Mouse (Mus musculus): ENCODE results near the gene Ptprm. TPM values are rescaled to one million over a fixed set of nuclear protein-coding genes. Genes with fewer than 3 reads are reported as not detected.

Gene Ptprm
- polyA plus RNA-seq, 1 experiment, result 4.4 TPM

DNA sequence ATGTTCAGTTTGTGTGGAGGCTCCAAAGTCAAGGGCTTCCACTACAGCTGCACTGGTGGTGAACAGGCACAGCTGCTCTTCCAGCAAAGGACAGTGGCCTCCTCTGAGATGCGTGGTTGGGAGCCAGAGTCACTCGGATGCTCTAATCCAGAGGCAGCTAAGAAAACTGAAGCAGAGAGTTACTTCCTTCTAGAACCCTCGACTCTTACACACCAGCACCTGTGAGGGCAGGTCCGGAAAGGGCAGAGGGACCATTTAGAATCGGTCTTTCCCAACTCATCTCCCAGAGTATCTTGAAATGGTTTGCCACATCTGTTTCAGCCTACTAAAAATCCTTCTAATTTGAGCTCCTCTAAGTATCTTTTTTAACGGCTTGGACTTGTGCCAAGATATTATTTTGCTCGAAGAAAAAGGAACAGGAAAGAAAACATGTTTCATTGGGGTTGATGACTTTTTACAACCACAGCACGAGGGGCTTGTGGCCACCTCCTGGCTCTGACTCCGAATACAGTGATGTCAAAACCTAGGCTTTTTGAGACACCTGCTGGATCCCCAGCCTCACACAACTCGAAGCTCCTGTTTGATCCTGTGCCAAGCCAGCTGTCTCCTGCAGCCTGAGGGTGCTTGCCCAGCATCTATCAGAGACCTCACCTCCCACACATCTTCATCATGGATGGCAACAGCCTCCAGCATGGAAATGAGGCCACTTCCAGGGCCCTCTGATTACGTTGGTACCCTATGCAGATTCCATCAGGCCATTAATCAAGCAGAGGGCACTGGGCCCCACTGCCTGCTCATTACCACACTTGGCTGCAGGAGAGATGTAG, 652.7 kb downstream of the Ptprm start:
- WGBS, result 7% methylated on average over 11 of the region's 11 CpGs
- DNase-seq, result no peak
- Histone ChIP-seq H3K27me3 (ENCODE audit: control insufficient read depth, insufficient read depth, low read length) (no peaks in the 10 kb centered on the region), H3K4me1 (replicated peaks; ENCODE audit: control insufficient read depth, insufficient read depth, low read length) (0 out of 2 replicates have a peak, but pooled peaks cover 3% of the 10 kb centered on the region), H3K4me3 (ENCODE audit: control insufficient read depth, insufficient read depth, low read length) (no peak overlapping the region), H3K27ac (ENCODE audit: control insufficient read depth, insufficient read depth, low read length) (no peak overlapping the region), H3K36me3 (ENCODE audit: control insufficient read depth, insufficient read depth, low read length) (no peaks in the 10 kb centered on the region)
- TF ChIP-seq CTCF (IDR thresholded peaks at IDR 0.05; ENCODE audit: borderline replicate concordance, control insufficient read depth, extremely low read depth, insufficient read depth, low read length, poor library complexity) (no peak), POLR2A (IDR thresholded peaks at IDR 0.05; ENCODE audit: control insufficient read depth, extremely low read depth, insufficient read depth, low read length, poor library complexity) (no peak)

GRCm38 (mm10) chr17:66699896-66700295, 654.4 kb downstream of the Ptprm start:
- DNase-seq, result no peak
- Histone ChIP-seq H3K4me3 (ENCODE audit: control insufficient read depth, insufficient read depth, low read length) (no peak overlapping the region), H3K27me3 (ENCODE audit: control insufficient read depth, insufficient read depth, low read length) (no peaks in the 10 kb centered on the region), H3K4me1 (replicated peaks; ENCODE audit: control insufficient read depth, insufficient read depth, low read length) (0 out of 2 replicates have a peak, but pooled peaks cover 3% of the 10 kb centered on the region), H3K27ac (ENCODE audit: control insufficient read depth, insufficient read depth, low read length) (no peak overlapping the region), H3K36me3 (ENCODE audit: control insufficient read depth, insufficient read depth, low read length) (no peaks in the 10 kb centered on the region)
- TF ChIP-seq POLR2A (IDR thresholded peaks at IDR 0.05; ENCODE audit: control insufficient read depth, extremely low read depth, insufficient read depth, low read length, poor library complexity) (no peak), CTCF (IDR thresholded peaks at IDR 0.05; ENCODE audit: borderline replicate concordance, control insufficient read depth, extremely low read depth, insufficient read depth, low read length, poor library complexity) (no peak)
- WGBS, result 89% methylated on average over 5 of the region's 5 CpGs

- DNase-seq, result no peak
- Histone ChIP-seq H3K27ac (ENCODE audit: control insufficient read depth, insufficient read depth, low read length) (no peak overlapping the region), H3K4me1 (replicated peaks; ENCODE audit: control insufficient read depth, insufficient read depth, low read length) (0 out of 2 replicates have a peak, but pooled peaks cover 3% of the 10 kb centered on the region), H3K36me3 (ENCODE audit: control insufficient read depth, insufficient read depth, low read length) (no peaks in the 10 kb centered on the region), H3K4me3 (ENCODE audit: control insufficient read depth, insufficient read depth, low read length) (no peak overlapping the region), H3K27me3 (ENCODE audit: control insufficient read depth, insufficient read depth, low read length) (no peaks in the 10 kb centered on the region)
- no peak for TF ChIP-seq POLR2A (IDR thresholded peaks at IDR 0.05; ENCODE audit: control insufficient read depth, extremely low read depth, insufficient read depth, low read length, poor library complexity)
- TF ChIP-seq CTCF (IDR thresholded peaks at IDR 0.05; ENCODE audit: borderline replicate concordance, control insufficient read depth, extremely low read depth, insufficient read depth, low read length, poor library complexity), result no peak
- WGBS, result 98% methylated on average over 12 of the region's 12 CpGs
Measured at GRCm38 (mm10) chr17:66697650-66698049, 656.6 kb downstream of the Ptprm start.

DNA sequence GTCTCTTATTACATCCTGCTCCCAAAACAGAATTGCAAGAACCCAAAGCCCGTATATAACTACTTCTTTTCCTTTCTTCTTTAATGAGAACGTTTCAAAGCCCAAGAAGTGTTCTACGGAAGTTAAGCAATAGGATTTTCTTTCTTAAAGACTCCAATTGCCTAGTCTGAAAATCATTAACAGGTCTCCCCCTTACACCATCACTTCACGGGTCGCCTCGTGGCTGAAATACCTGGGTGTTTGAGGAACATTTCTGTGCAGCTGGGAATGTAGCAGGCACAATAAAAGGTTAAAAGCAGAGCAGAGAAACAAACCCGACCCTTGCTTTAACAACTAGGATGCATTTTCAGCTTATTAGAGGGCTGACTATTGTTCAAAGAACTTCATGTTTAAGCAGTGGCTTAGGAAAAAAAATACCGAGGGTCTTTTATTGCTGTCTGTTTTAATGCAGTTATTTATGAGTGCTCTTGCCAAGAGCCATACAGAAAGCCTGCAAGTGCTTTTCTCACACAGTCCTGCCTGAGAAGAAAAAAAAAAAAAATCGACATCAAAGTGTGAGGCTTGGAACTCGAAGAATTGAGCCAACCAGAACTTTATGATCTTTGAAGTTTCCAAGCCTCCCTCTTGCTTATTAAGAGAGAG, 657.6 kb downstream of the Ptprm start:
- H3K27me3 ChIP-seq (ENCODE audit: control insufficient read depth, insufficient read depth, low read length), result no peaks in the 10 kb centered on the region
- WGBS, result 80% methylated on average over 10 of the region's 10 CpGs

DNA sequence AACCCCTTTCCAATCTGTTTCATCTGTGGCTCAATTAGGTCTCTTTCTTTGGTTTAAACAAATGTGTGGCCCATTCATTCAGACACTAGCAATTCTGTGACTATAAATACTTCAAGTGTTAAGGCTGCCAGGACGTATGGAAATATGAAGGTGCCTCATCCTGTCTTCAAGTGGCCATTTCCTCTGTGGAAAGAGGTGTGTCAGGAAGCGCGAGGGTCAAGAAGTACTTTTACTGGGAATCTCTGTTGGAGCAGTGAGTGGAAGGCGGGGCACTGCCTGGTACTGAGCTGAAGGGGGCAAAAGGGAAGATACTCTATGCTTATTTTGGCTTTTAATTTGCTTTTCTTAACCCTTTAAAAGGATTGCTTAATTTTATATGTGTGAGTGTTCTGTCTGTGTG, 659.9 kb downstream of the Ptprm start:
- TF ChIP-seq POLR2A (IDR thresholded peaks at IDR 0.05; ENCODE audit: control insufficient read depth, extremely low read depth, insufficient read depth, low read length, poor library complexity), result no peak
- no peak for TF ChIP-seq CTCF (IDR thresholded peaks at IDR 0.05; ENCODE audit: borderline replicate concordance, control insufficient read depth, extremely low read depth, insufficient read depth, low read length, poor library complexity)
- Histone ChIP-seq H3K27me3 (ENCODE audit: control insufficient read depth, insufficient read depth, low read length) (no peaks in the 10 kb centered on the region), H3K4me3 (ENCODE audit: control insufficient read depth, insufficient read depth, low read length) (no peak overlapping the region), H3K36me3 (ENCODE audit: control insufficient read depth, insufficient read depth, low read length) (no peaks in the 10 kb centered on the region), H3K27ac (ENCODE audit: control insufficient read depth, insufficient read depth, low read length) (no peak overlapping the region), H3K4me1 (replicated peaks; ENCODE audit: control insufficient read depth, insufficient read depth, low read length) (no peaks in the 10 kb centered on the region)
- no peak for DNase-seq
- 54% methylated on average over 4 of the region's 4 CpGs for WGBS

More for the DNA sequence above, 657.6 kb downstream of the Ptprm start:
- DNase-seq, result no peak
- no peak for TF ChIP-seq CTCF (IDR thresholded peaks at IDR 0.05; ENCODE audit: borderline replicate concordance, control insufficient read depth, extremely low read depth, insufficient read depth, low read length, poor library complexity)
- TF ChIP-seq POLR2A (IDR thresholded peaks at IDR 0.05; ENCODE audit: control insufficient read depth, extremely low read depth, insufficient read depth, low read length, poor library complexity), result no peak
- Histone ChIP-seq H3K4me1 (replicated peaks; ENCODE audit: control insufficient read depth, insufficient read depth, low read length) (0 out of 2 replicates have a peak, but pooled peaks cover under 1% of the 10 kb centered on the region), H3K36me3 (ENCODE audit: control insufficient read depth, insufficient read depth, low read length) (no peaks in the 10 kb centered on the region), H3K4me3 (ENCODE audit: control insufficient read depth, insufficient read depth, low read length) (no peak overlapping the region), H3K27ac (ENCODE audit: control insufficient read depth, insufficient read depth, low read length) (no peak overlapping the region)

GRCm38 (mm10) chr17:66693676-66694304, 660.5 kb downstream of the Ptprm start:
- no peaks in the 10 kb centered on the region for H3K36me3 ChIP-seq (ENCODE audit: control insufficient read depth, insufficient read depth, low read length)
- WGBS, result 77% methylated on average over 21 of the region's 21 CpGs
- no peaks in the 10 kb centered on the region for H3K27me3 ChIP-seq (ENCODE audit: control insufficient read depth, insufficient read depth, low read length)
- no peak overlapping the region for H3K4me3 ChIP-seq (ENCODE audit: control insufficient read depth, insufficient read depth, low read length)
- TF ChIP-seq POLR2A (IDR thresholded peaks at IDR 0.05; ENCODE audit: control insufficient read depth, extremely low read depth, insufficient read depth, low read length, poor library complexity) (no peak), CTCF (IDR thresholded peaks at IDR 0.05; ENCODE audit: borderline replicate concordance, control insufficient read depth, extremely low read depth, insufficient read depth, low read length, poor library complexity) (no peak)
- H3K27ac ChIP-seq (ENCODE audit: control insufficient read depth, insufficient read depth, low read length), result no peak overlapping the region
- H3K4me1 ChIP-seq (replicated peaks; ENCODE audit: control insufficient read depth, insufficient read depth, low read length), result no peaks in the 10 kb centered on the region
- DNase-seq, result no peak

Measured in thymus, adult 2 months (tissue).